Mouse (Mus musculus) liver, embryonic 13.5 days (tissue): Measurements from ENCODE around the gene Tdrd1. TPM values are rescaled to one million over a fixed set of nuclear protein-coding genes. Genes with fewer than 3 reads are reported as not detected.
A peak's percentile ranks its signal among the peaks of the same experiment; 100 is the strongest.

Experiments used
- ATAC-seq: fragments of 200-750 bp; cut with Nextera tagmentation; 2 replicates; pipeline ENCODE4 v1.8.0; 2017; ENCODE audit warnings: low read depth, mild to moderate bottlenecking, moderate number of reproducible peaks, moderate library complexity
- DNase-seq: peaks from one replicate; pipeline ENCODE4 v3.0.0; 2022
- H3K27ac ChIP-seq: fragments of 300-500 bp; sonication (generic); 2 replicates; pipeline ENCODE4 v1.5.1; 2015; ENCODE audit warnings: moderate library complexity, mild to moderate bottlenecking, inconsistent platforms
- H3K27me3 ChIP-seq: fragments of 300-500 bp; sonication (generic); 2 replicates; pipeline ENCODE4 v1.6.1; 2015; ENCODE audit warnings: mild to moderate bottlenecking, inconsistent platforms
- H3K36me3 ChIP-seq: fragments of 300-500 bp; sonication (generic); 2 replicates; pipeline ENCODE4 v1.6.1; 2015; ENCODE audit warnings: mild to moderate bottlenecking, inconsistent platforms
- H3K4me1 ChIP-seq: fragments of 300-500 bp; sonication (generic); replicated peaks from 2 replicates; pipeline ENCODE4 v1.6.1; 2015; ENCODE audit warnings: inconsistent platforms
- H3K4me2 ChIP-seq: fragments of 300-500 bp; sonication (generic); 2 replicates; pipeline ENCODE4 v1.6.1; 2015; ENCODE audit warnings: inconsistent platforms, mild to moderate bottlenecking, moderate library complexity
- H3K4me3 ChIP-seq: fragments of 300-500 bp; sonication (generic); replicated peaks from 2 replicates; pipeline ENCODE4 v1.5.1; 2015; ENCODE audit warnings: mild to moderate bottlenecking, inconsistent platforms
- H3K9ac ChIP-seq: fragments of 300-500 bp; sonication (generic); 2 replicates; pipeline ENCODE4 v1.6.1; 2015; ENCODE audit warnings: mild to moderate bottlenecking, inconsistent platforms
- H3K9me3 ChIP-seq: fragments of 300-500 bp; sonication (generic); replicated peaks from 2 replicates; pipeline ENCODE4 v1.6.1; 2016; ENCODE audit warnings: inconsistent platforms
- WGBS: fragments of 180-500 bp; shearing (Covaris S2); methylation state at CpG from one replicate; pipeline ENCODE4 v1.1.7; 2015; ENCODE audit not compliant: insufficient replicate concordance; 5-methylcytosine and 5-hydroxymethylcytosine counted together
- polyA plus RNA-seq: library from polyadenylated mRNA; unstranded; fragments of >200 nt; fragmentation: Nextera tagmentation; extraction: Ambion mirVana; gene quantifications from 2 replicates; pipeline ENCODE4 v1.2.1, GENCODE M21; 2015

The Tdrd1 gene
- polyA plus RNA-seq, 1 experiment from 2014 or later: 0.09 TPM

GRCm38 (mm10) chr19:56830163-56830562 is 4.2 kb downstream of the Tdrd1 start:
- H3K9me3 ChIP-seq: 0 out of 2 replicates have a peak, but pooled peaks cover 2% of the 10 kb centered on the region
- H3K4me2 ChIP-seq: no peak overlapping the region
- no peaks in the 10 kb centered on the region for H3K36me3 ChIP-seq
- H3K4me3 ChIP-seq: no peak overlapping the region
- DNase-seq: no peak
- no peak for ATAC-seq
- no peak overlapping the region for H3K27ac ChIP-seq
- peaks cover 24% of the 10 kb centered on the region for H3K27me3 ChIP-seq
- no peak overlapping the region for H3K9ac ChIP-seq
- H3K4me1 ChIP-seq: no peaks in the 10 kb centered on the region
- 86% methylated on average over 4 of the region's 4 CpGs for WGBS

- no peak overlapping the region for H3K27ac ChIP-seq
- 74% methylated on average over 9 of the region's 9 CpGs for WGBS
These were observed 9.3 kb downstream of the Tdrd1 start for GRCm38 (mm10) chr19:56835340-56835739.

GRCm38 (mm10) chr19:56838942-56839706 is 13.1 kb downstream of the Tdrd1 start:
- ATAC-seq: no peak
- no peak overlapping the region for H3K9ac ChIP-seq
- DNase-seq: no peak
- no peaks in the 10 kb centered on the region for H3K36me3 ChIP-seq
- no peak overlapping the region for H3K4me3 ChIP-seq
- WGBS: 77% methylated on average over 17 of the region's 17 CpGs
- H3K27ac ChIP-seq: no peak overlapping the region
- no peaks in the 10 kb centered on the region for H3K27me3 ChIP-seq
- H3K4me2 ChIP-seq: no peak overlapping the region
- no peaks in the 10 kb centered on the region for H3K4me1 ChIP-seq
- no peaks in the 10 kb centered on the region for H3K9me3 ChIP-seq

More at GRCm38 (mm10) chr19:56835340-56835739, 9.3 kb downstream of the Tdrd1 start:
- Histone ChIP-seq H3K36me3 (no peaks in the 10 kb centered on the region), H3K9ac (no peak overlapping the region), H3K27me3 (no peaks in the 10 kb centered on the region), H3K4me2 (no peak overlapping the region), H3K4me3 (no peak overlapping the region), H3K9me3 (no peaks in the 10 kb centered on the region), H3K4me1 (no peaks in the 10 kb centered on the region)
- DNase-seq (no peak), ATAC-seq (no peak)

GRCm38 (mm10) chr19:56842974-56843373 is 17.0 kb downstream of the Tdrd1 start:
- no peak overlapping the region for H3K4me3 ChIP-seq
- no peak for ATAC-seq

GRCm38 (mm10) chr19:56852590-56852989 is 26.6 kb downstream of the Tdrd1 start:
- H3K4me3 ChIP-seq: no peak overlapping the region
- H3K9me3 ChIP-seq: no peaks in the 10 kb centered on the region
- peak; percentile 2 for DNase-seq
- peaks cover 4% of the 10 kb centered on the region; the same call in 1 of the 2 replicates for H3K4me1 ChIP-seq
- no peaks in the 10 kb centered on the region for H3K27me3 ChIP-seq
- H3K27ac ChIP-seq: no peak overlapping the region
- no peak overlapping the region for H3K4me2 ChIP-seq
- no peaks in the 10 kb centered on the region for H3K36me3 ChIP-seq
- ATAC-seq: no peak
- no peak overlapping the region for H3K9ac ChIP-seq

More at GRCm38 (mm10) chr19:56842974-56843373, 17.0 kb downstream of the Tdrd1 start:
- H3K27ac ChIP-seq: no peak overlapping the region
- DNase-seq: no peak
- H3K36me3 ChIP-seq: no peaks in the 10 kb centered on the region
- H3K27me3 ChIP-seq: no peaks in the 10 kb centered on the region
- H3K4me2 ChIP-seq: no peak overlapping the region
- H3K4me1 ChIP-seq: no peaks in the 10 kb centered on the region
- no peak overlapping the region for H3K9ac ChIP-seq
- 73% methylated on average over 12 of the region's 12 CpGs for WGBS
- H3K9me3 ChIP-seq: no peaks in the 10 kb centered on the region

GRCm38 (mm10) chr19:56856455-56856854 is 30.4 kb downstream of the Tdrd1 start:
- Histone ChIP-seq H3K4me3 (no peak overlapping the region), H3K4me1 (peaks cover 4% of the 10 kb centered on the region; the same call in 1 of the 2 replicates), H3K4me2 (no peak overlapping the region), H3K9ac (no peak overlapping the region), H3K9me3 (no peaks in the 10 kb centered on the region), H3K27ac (no peak overlapping the region), H3K27me3 (no peaks in the 10 kb centered on the region), H3K36me3 (no peaks in the 10 kb centered on the region)
- DNase-seq (no peak), ATAC-seq (no peak)
- WGBS: 44% methylated on average over 5 of the region's 5 CpGs

- H3K4me2 ChIP-seq: no peak overlapping the region
- DNase-seq (no peak), ATAC-seq (no peak)
- no peaks in the 10 kb centered on the region for H3K36me3 ChIP-seq
- peaks cover 33% of the 10 kb centered on the region for H3K27me3 ChIP-seq
- no peaks in the 10 kb centered on the region for H3K9me3 ChIP-seq
- no peak overlapping the region for H3K9ac ChIP-seq
- no peak overlapping the region for H3K4me3 ChIP-seq
- WGBS: 50% methylated on average over 4 of the region's 4 CpGs
- H3K27ac ChIP-seq: no peak overlapping the region
- no peaks in the 10 kb centered on the region for H3K4me1 ChIP-seq
These were observed 41.7 kb downstream of the Tdrd1 start for GRCm38 (mm10) chr19:56867701-56868100.

GRCm38 (mm10) chr19:56873816-56874600 is 48.0 kb downstream of the Tdrd1 start, which contains the start of gene Vwa2:
TSS of gene Vwa2 (plus strand) at chr19:56874249.
- peak within 1 kb of the TSS; percentile 58 for H3K4me2 ChIP-seq
- H3K9ac ChIP-seq: no peak within 1 kb of the TSS
- peaks cover 7% of the 10 kb centered on the region for H3K4me1 ChIP-seq
- peaks cover 90% of the 10 kb centered on the region for H3K27me3 ChIP-seq
- no peaks in the 10 kb centered on the region for H3K36me3 ChIP-seq
- WGBS: 4% methylated on average over 71 of the region's 71 CpGs
- DNase-seq: no peak
- no peak for ATAC-seq
- H3K27ac ChIP-seq: no peak within 1 kb of the TSS
- H3K9me3 ChIP-seq: no peaks in the 10 kb centered on the region
- peak within 1 kb of the TSS; percentile 39 for H3K4me3 ChIP-seq

GRCm38 (mm10) chr19:56874601-56875315 is 48.7 kb downstream of the Tdrd1 start:
- H3K9ac ChIP-seq: no peak overlapping the region
- peak overlapping the region; percentile 58 for H3K4me2 ChIP-seq
- H3K4me3 ChIP-seq: peak overlapping the region; percentile 39
- 9% methylated on average over 30 of the region's 30 CpGs for WGBS
- no peak for ATAC-seq
- DNase-seq: no peak
- no peaks in the 10 kb centered on the region for H3K9me3 ChIP-seq
- peaks cover 95% of the 10 kb centered on the region for H3K27me3 ChIP-seq
- H3K4me1 ChIP-seq: peaks cover 7% of the 10 kb centered on the region
- H3K27ac ChIP-seq: no peak overlapping the region
- H3K36me3 ChIP-seq: no peaks in the 10 kb centered on the region

GRCm38 (mm10) chr19:56877364-56877763 is 51.4 kb downstream of the Tdrd1 start:
- ATAC-seq (no peak), DNase-seq (no peak)
- no peak overlapping the region for H3K4me2 ChIP-seq
- peaks cover 84% of the 10 kb centered on the region for H3K27me3 ChIP-seq
- H3K4me1 ChIP-seq: peaks cover 7% of the 10 kb centered on the region
- WGBS: 61% methylated on average over 6 of the region's 6 CpGs
- H3K9ac ChIP-seq: no peak overlapping the region
- H3K27ac ChIP-seq: no peak overlapping the region
- H3K4me3 ChIP-seq: no peak overlapping the region
- H3K36me3 ChIP-seq: no peaks in the 10 kb centered on the region
- H3K9me3 ChIP-seq: no peaks in the 10 kb centered on the region

GRCm38 (mm10) chr19:56887879-56888278 is 61.9 kb downstream of the Tdrd1 start:
- Histone ChIP-seq H3K36me3 (no peaks in the 10 kb centered on the region), H3K9ac (no peak overlapping the region), H3K9me3 (no peaks in the 10 kb centered on the region), H3K27ac (no peak overlapping the region), H3K4me1 (no peaks in the 10 kb centered on the region), H3K4me3 (no peak overlapping the region), H3K27me3 (peaks cover 5% of the 10 kb centered on the region; the same call in 1 of the 2 replicates), H3K4me2 (no peak overlapping the region)
- 68% methylated on average over 10 of the region's 10 CpGs for WGBS
- DNase-seq (no peak), ATAC-seq (no peak)
